Mouse (Mus musculus) lung, adult 18-20 months (tissue): ENCODE data around the gene H2-DMa.
"Not testable (repeated sequence)": the region's sequence is repeated elsewhere in the genome, so short reads cannot be mapped to it uniquely, and the experiment has no call there.

Experiments used
- DNase-seq, 2 experiments: peaks; one replicate each; pipeline ENCODE4 v3.0.0; 2022; ENCODE audit warnings: mixed read lengths in 2 of 2

The H2-DMa gene

GRCm38 (mm10) chr17:34127475-34127874 lies 8.1 kb downstream of the H2-DMa start:
- DNase-seq, result peak; percentile 81

GRCm38 (mm10) chr17:34128264-34128937 lies 9.1 kb downstream of the H2-DMa start:
- no peak for DNase-seq

- no peak for DNase-seq
These were observed 9.8 kb downstream of the H2-DMa start for GRCm38 (mm10) chr17:34128944-34129791.

GRCm38 (mm10) chr17:34130073-34130947 lies 11.0 kb downstream of the H2-DMa start:
- no peak for DNase-seq

- no peak for DNase-seq
These were observed 12.6 kb downstream of the H2-DMa start for GRCm38 (mm10) chr17:34131911-34132310.

- DNase-seq, result no peak
These were observed 13.9 kb downstream of the H2-DMa start for GRCm38 (mm10) chr17:34133289-34133688.

GRCm38 (mm10) chr17:34134451-34134850 lies 15.1 kb downstream of the H2-DMa start:
- no peak for DNase-seq

GRCm38 (mm10) chr17:34135297-34136224 lies 16.2 kb downstream of the H2-DMa start:
- peak; percentile 98 to 99 for DNase-seq

GRCm38 (mm10) chr17:34137601-34138000 lies 18.3 kb downstream of the H2-DMa start:
- no peak for DNase-seq

GRCm38 (mm10) chr17:34138655-34139054 lies 19.3 kb downstream of the H2-DMa start:
- no peak for DNase-seq

GRCm38 (mm10) chr17:34139416-34139815 lies 20.1 kb downstream of the H2-DMa start:
- peak; percentile 73 to 85 for DNase-seq

- no peak for DNase-seq
These were observed 20.9 kb downstream of the H2-DMa start for GRCm38 (mm10) chr17:34140240-34140639.

GRCm38 (mm10) chr17:34141448-34141847 lies 22.1 kb downstream of the H2-DMa start:
- DNase-seq, result no peak

GRCm38 (mm10) chr17:34142456-34143010 lies 23.2 kb downstream of the H2-DMa start:
- no peak for DNase-seq

- DNase-seq, result peak; percentile 84
These were observed 23.7 kb downstream of the H2-DMa start, which contains the start of gene H2-DMb2 for GRCm38 (mm10) chr17:34143033-34143432. H2-DMb2 (plus strand) TSS chr17:34143307.

- no peak for DNase-seq
These were observed 24.1 kb downstream of the H2-DMa start for GRCm38 (mm10) chr17:34143461-34143860.

- DNase-seq, result not testable (repeated sequence)
These were observed 24.9 kb downstream of the H2-DMa start for GRCm38 (mm10) chr17:34144221-34144620.

- no peak for DNase-seq
These were observed 25.6 kb downstream of the H2-DMa start for GRCm38 (mm10) chr17:34144960-34145371.

GRCm38 (mm10) chr17:34152923-34153322 lies 33.6 kb downstream of the H2-DMa start, which contains the start of gene H2-DMb1:
H2-DMb1 (plus strand) TSS chr17:34153072.
- peak; percentile 69 to 81 for DNase-seq

- DNase-seq, result no peak
These were observed 36.2 kb downstream of the H2-DMa start for GRCm38 (mm10) chr17:34155534-34155933.

- DNase-seq, result peak; percentile 30 to 32
These were observed 45.0 kb downstream of the H2-DMa start for GRCm38 (mm10) chr17:34164202-34164895.
